Mouse (Mus musculus) midbrain, postnatal 0 days (tissue): ENCODE measurements around the gene Dlg3. TPM values are rescaled to one million over a fixed set of nuclear protein-coding genes. Genes with fewer than 3 reads are reported as not detected.

ENCODE experiments used
- ATAC-seq: fragments of 200-750 bp; cut with Nextera tagmentation; 2 replicates; pipeline ENCODE4 v1.8.0; 2017; ENCODE audit warnings: moderate number of reproducible peaks, mild to moderate bottlenecking, moderate TSS enrichment, moderate library complexity; ENCODE audit not compliant: low FRiP score
- DNase-seq: peaks from one replicate; pipeline ENCODE4 v3.0.0-alpha.2; 2015; ENCODE audit warnings: low spot score
- H3K27ac ChIP-seq: fragments of 300-500 bp; sonication (generic); 2 replicates; pipeline ENCODE4 v1.5.1; 2014; ENCODE audit warnings: low read depth, mild to moderate bottlenecking, low read length, mixed read lengths
- H3K27me3 ChIP-seq: fragments of 300-500 bp; sonication (generic); 2 replicates; pipeline ENCODE4 v1.6.1; 2014; ENCODE audit warnings: low read length, control low read depth, mixed read lengths; ENCODE audit not compliant: insufficient read depth
- H3K36me3 ChIP-seq: fragments of 300-500 bp; sonication (generic); 2 replicates; pipeline ENCODE4 v1.6.1; 2014; ENCODE audit warnings: low read length, control low read depth, mixed read lengths; ENCODE audit not compliant: insufficient read depth
- H3K4me1 ChIP-seq: fragments of 300-500 bp; sonication (generic); 2 replicates; pipeline ENCODE4 v1.6.1; 2014; ENCODE audit warnings: mild to moderate bottlenecking, control low read depth, antibody characterized with exemption, low read length, mixed read lengths; ENCODE audit not compliant: insufficient read depth
- H3K4me2 ChIP-seq: fragments of 300-500 bp; sonication (generic); 2 replicates; pipeline ENCODE4 v1.6.1; 2014; ENCODE audit warnings: low read depth, mild to moderate bottlenecking, low read length, mixed read lengths; ENCODE audit not compliant: poor library complexity, severe bottlenecking
- H3K4me3 ChIP-seq: fragments of 300-500 bp; sonication (generic); 2 replicates; pipeline ENCODE4 v1.5.1; 2014; ENCODE audit warnings: low read depth, mild to moderate bottlenecking, low read length, moderate library complexity
- H3K9ac ChIP-seq: fragments of 300-500 bp; sonication (generic); replicated peaks from 2 replicates; pipeline ENCODE4 v1.6.1; 2014; ENCODE audit warnings: mild to moderate bottlenecking, low read length, moderate library complexity, mixed read lengths; ENCODE audit not compliant: poor library complexity, severe bottlenecking
- H3K9me3 ChIP-seq: fragments of 300-500 bp; sonication (generic); 2 replicates; pipeline ENCODE4 v1.6.1; 2016; ENCODE audit warnings: low read length, control low read depth
- CTCF ChIP-seq: IDR thresholded peaks from 2 replicates; pipeline ENCODE4 v1.5.1; 2016; ENCODE audit warnings: antibody characterized with exemption, mild to moderate bottlenecking
- WGBS: fragments of 180-500 bp; shearing (Covaris S2); extraction: QIAGEN DNeasy Blood & Tissue Kit; methylation state at CpG from one replicate; pipeline ENCODE4 v1.1.7; 2014; 5-methylcytosine and 5-hydroxymethylcytosine counted together
- polyA plus RNA-seq: library from polyadenylated mRNA; unstranded; fragments of >200 nt; fragmentation: Nextera tagmentation; extraction: Ambion mirVana; gene quantifications from 2 replicates; pipeline ENCODE4 v1.2.1, GENCODE M21; 2015
- total RNA-seq: library from RNA; depleted of rRNA; stranded (reverse); fragments of >200 nt; gene quantifications from 2 replicates; pipeline ENCODE4 v1.2.3, GENCODE M21; 2014

The Dlg3 gene
- total and polyA plus RNA-seq, 2 experiments from 2014 or later = 3.5 to 44.9 TPM

GRCm38 (mm10) chrX:100800643-100801042 lies 33.1 kb downstream of the Dlg3 start:
- Histone ChIP-seq H3K9ac (no peak overlapping the region), H3K36me3 (peaks cover 5% of the 10 kb centered on the region; the same call in 1 of the 2 replicates), H3K27me3 (no peaks in the 10 kb centered on the region), H3K4me2 (no peak overlapping the region), H3K4me3 (no peak overlapping the region), H3K9me3 (no peaks in the 10 kb centered on the region), H3K27ac (no peak overlapping the region), H3K4me1 (no peaks in the 10 kb centered on the region)
- TF ChIP-seq CTCF = no peak
- no peak for ATAC-seq
- WGBS = 33% methylated on average over 2 of the region's 2 CpGs
- DNase-seq = no peak

GRCm38 (mm10) chrX:100802034-100802433 lies 34.5 kb downstream of the Dlg3 start:
- ATAC-seq (no peak), DNase-seq (no peak)
- Histone ChIP-seq H3K27ac (no peak overlapping the region), H3K4me3 (no peak overlapping the region), H3K9ac (no peak overlapping the region), H3K36me3 (no peaks in the 10 kb centered on the region), H3K4me2 (no peak overlapping the region), H3K9me3 (no peaks in the 10 kb centered on the region), H3K4me1 (no peaks in the 10 kb centered on the region), H3K27me3 (no peaks in the 10 kb centered on the region)
- WGBS = 83% methylated on average over 6 of the region's 6 CpGs
- TF ChIP-seq CTCF = no peak

GRCm38 (mm10) chrX:100811129-100811528 lies 43.6 kb downstream of the Dlg3 start:
- H3K4me1 ChIP-seq = no peaks in the 10 kb centered on the region
- TF ChIP-seq CTCF = no peak
- H3K27ac ChIP-seq = no peak overlapping the region
- H3K27me3 ChIP-seq = no peaks in the 10 kb centered on the region
- WGBS = 87% methylated on average over 4 of the region's 4 CpGs
- H3K9ac ChIP-seq = no peak overlapping the region
- ATAC-seq (no peak), DNase-seq (peak; percentile 8)
- no peak overlapping the region for H3K4me3 ChIP-seq
- H3K4me2 ChIP-seq = no peak overlapping the region
- H3K36me3 ChIP-seq = peaks cover 4% of the 10 kb centered on the region; the same call in 1 of the 2 replicates
- no peaks in the 10 kb centered on the region for H3K9me3 ChIP-seq

- 89% methylated on average over 8 of the region's 8 CpGs for WGBS
These were observed 46.6 kb downstream of the Dlg3 start for GRCm38 (mm10) chrX:100814139-100814538.

DNA sequence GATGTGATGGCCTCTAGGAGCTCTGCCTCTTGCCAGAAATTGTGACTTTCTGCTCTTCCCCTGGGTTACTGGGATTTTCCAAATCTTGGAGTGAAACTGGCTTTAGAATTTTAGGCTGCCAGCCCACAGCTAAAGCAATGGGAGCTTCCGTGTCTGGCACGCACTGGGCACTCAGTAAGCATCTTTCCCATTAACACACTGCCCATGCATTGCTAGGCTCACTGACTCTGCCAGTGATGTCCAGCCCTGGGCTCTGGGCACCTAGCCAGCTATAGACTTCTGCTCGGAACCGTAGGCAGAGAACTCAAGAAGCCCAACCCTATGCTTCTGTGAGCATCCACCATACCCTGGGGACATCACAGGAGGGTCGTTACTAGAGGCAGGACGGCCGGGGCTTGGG lies 48.2 kb downstream of the Dlg3 start:
- Histone ChIP-seq H3K36me3 (peaks cover 4% of the 10 kb centered on the region; the same call in 1 of the 2 replicates), H3K27me3 (no peaks in the 10 kb centered on the region), H3K4me2 (no peak overlapping the region), H3K9ac (no peak overlapping the region), H3K4me3 (no peak overlapping the region), H3K9me3 (no peaks in the 10 kb centered on the region), H3K4me1 (no peaks in the 10 kb centered on the region), H3K27ac (no peak overlapping the region)
- ATAC-seq = no peak
- peak; percentile 62 for DNase-seq
- no peak for TF ChIP-seq CTCF
- WGBS = 82% methylated on average over 7 of the region's 7 CpGs

More at GRCm38 (mm10) chrX:100814139-100814538, 46.6 kb downstream of the Dlg3 start:
- Histone ChIP-seq H3K4me2 (no peak overlapping the region), H3K36me3 (peaks cover 4% of the 10 kb centered on the region; the same call in 1 of the 2 replicates), H3K4me3 (no peak overlapping the region), H3K27me3 (no peaks in the 10 kb centered on the region), H3K4me1 (no peaks in the 10 kb centered on the region), H3K9me3 (no peaks in the 10 kb centered on the region), H3K9ac (no peak overlapping the region), H3K27ac (no peak overlapping the region)
- ATAC-seq = no peak
- DNase-seq = no peak
- no peak for TF ChIP-seq CTCF

DNA sequence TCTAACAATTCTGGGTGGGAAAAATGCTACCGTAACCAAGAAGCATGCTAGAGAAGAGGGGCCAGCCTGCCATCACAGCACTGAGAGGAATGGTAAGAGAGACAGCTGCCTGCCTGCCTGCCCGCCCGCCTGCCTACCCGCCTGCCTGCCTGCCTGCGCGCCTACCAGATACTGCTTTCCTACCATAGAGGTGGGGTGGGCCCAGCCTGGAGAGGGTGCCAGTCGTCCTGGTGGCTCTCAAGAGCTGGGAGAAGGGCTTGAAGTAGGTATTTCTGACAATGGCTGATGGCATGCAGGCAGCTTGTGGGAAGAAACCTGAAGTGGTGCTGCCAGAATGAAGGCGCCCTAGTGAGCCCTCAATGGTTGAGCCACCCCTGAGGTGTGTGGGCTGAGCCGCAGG lies 51.2 kb downstream of the Dlg3 start:
- Histone ChIP-seq H3K36me3 (peaks cover 4% of the 10 kb centered on the region; the same call in 1 of the 2 replicates), H3K4me1 (no peaks in the 10 kb centered on the region), H3K9ac (no peak overlapping the region), H3K27me3 (no peaks in the 10 kb centered on the region), H3K9me3 (no peaks in the 10 kb centered on the region), H3K27ac (no peak overlapping the region), H3K4me2 (no peak overlapping the region), H3K4me3 (no peak overlapping the region)
- DNase-seq (no peak), ATAC-seq (0 out of 2 replicates have a peak, but pooled peaks have one; percentile 18)
- 90% methylated on average over 9 of the region's 9 CpGs for WGBS
- no peak for TF ChIP-seq CTCF
